Mouse (Mus musculus): ENCODE data around the gene Parp12.

Gene Parp12

DNA sequence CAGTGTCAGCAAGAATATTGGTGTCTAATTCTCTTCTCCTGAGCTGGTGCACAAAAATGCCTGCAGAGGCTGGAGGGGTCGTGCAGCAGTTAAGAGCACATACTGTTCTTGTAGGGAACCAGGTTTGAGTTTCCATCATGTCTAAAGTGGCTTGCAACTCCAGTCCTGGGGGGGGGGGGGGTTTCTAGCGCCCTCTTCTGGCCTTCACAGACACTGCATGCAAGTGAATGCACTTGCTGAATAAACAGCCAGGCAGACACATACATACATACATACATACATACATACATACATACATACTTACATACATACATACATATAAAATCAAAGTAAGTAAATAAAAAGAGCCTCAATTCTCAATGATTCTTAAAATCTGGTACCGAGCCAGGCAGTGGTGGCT, 59.8 kb downstream of the Parp12 start:
- no peak for DNase-seq (ENCODE audit: low spot score in 2 of 2)

GRCm38 (mm10) chr6:39057161-39057560, 61.0 kb downstream of the Parp12 start:
- no peak for DNase-seq (ENCODE audit: low spot score in 2 of 2)

DNA sequence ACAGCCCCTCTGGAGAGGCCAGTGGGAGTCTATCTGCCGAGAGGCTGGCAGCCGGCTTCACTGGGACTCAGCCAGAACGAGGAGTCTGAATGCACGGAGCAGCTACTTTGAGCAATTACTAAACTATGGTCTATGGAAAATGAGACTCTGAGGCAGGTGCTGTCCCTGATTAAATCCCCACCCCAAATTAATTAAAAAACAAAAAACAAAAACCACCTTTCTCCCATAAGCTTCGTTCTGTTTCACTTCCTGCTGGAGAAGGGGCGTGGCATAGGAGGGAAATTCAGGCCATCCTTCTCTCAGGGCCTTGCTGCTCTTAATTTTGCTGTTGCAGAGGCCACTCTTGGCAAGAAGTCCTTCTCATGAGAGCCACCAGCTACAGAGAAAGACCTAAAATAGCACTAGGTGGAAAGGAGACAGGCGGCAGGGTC, 62.3 kb downstream of the Parp12 start:
- DNase-seq (ENCODE audit: low spot score in 2 of 2): no peak

DNA sequence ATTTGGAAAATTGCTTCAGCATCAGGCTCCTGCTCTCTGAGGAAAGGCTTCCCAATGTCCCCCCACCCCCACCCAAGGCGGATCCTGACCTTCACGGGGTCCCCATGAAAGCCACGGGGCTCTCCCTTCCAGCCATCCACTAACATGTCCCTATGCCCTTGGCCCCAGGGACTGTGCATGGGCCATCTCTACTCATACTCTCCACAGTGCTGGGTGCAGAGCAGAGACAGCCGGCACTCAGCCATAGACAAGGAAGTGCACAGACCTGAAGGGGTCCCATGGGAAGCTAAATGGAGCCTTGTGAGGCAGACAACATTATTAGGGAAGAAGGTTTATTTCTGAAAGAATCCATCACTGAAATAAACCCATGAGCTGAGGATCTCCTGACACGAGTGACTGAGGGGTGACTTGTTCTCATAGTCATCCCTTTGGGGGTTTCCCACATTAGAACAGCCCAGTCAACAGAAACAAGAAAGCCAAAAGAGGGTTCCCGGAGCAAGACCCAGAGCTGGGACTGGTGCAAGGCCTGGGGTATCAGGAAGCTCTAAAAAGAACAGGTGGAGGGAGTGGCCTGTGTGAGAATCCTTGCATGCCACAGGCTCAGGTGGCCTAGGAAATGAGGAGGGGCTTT, 63.2 kb downstream of the Parp12 start:
- DNase-seq (ENCODE audit: low spot score in 2 of 2): no peak

GRCm38 (mm10) chr6:39054206-39054864, 63.8 kb downstream of the Parp12 start:
- no peak for DNase-seq (ENCODE audit: low spot score in 2 of 2)

DNA sequence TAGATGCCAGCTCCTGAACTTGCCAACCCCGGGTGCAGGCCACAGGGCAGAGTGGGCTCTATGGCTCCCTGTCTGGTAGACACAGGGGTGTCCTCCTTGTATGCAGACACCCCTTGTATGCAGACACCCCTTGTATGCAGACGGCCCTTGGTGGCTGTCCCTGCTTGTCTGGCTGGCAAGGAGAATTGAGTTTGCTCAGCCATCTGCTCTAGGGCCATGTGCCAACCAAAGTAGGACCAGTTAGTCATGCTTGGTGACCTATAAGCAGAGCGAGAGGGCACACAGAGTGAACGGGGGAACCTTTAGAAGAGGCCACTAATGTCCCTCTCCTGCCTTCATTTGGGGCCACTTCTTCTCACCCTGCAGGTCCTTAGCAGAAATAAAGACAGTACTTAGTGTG, 65.5 kb downstream of the Parp12 start:
- DNase-seq (ENCODE audit: low spot score in 2 of 2): no peak

DNA sequence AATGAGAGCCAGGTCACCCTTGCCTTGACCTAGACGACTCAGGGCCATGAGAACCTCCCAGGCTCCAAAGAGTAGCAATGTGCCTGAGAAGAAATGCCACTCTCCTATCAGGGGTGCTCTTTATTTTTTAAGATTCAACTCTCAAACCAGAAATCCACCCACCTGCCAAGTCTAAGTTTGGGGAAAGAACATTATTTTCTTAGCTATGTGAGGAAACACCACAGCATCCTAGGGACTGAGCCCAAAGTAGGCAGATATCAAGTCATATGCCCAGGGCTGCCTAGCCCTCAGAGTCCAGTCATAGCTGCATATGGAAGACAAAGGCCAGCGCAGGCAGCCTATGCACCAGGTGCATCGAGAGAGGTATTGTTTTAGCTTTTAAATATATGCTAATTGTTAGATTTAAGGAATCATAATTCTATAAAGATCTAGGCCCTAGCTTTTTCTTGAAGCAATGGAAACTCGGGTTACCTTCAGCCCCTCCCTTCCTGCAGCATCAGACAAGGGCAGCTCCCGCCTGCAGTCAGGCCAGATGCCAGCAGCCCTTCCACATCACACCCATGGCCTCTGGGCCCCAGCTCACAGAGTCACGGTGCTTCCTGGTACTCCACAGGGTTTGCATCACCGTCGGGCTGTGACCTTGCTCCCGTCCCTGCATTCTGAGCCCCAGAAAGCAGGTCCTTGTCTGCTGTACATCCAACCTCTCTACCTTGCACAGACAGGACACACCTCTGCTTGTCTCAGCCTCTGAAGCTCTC, 66.2 kb downstream of the Parp12 start:
- DNase-seq (ENCODE audit: low spot score in 2 of 2): no peak

- DNase-seq (ENCODE audit: low spot score in 2 of 2): no peak
These were observed 67.3 kb downstream of the Parp12 start for GRCm38 (mm10) chr6:39050836-39051235.

GRCm38 (mm10) chr6:39049141-39049540, 69.0 kb downstream of the Parp12 start:
- DNase-seq (ENCODE audit: low spot score in 2 of 2): no peak

DNA sequence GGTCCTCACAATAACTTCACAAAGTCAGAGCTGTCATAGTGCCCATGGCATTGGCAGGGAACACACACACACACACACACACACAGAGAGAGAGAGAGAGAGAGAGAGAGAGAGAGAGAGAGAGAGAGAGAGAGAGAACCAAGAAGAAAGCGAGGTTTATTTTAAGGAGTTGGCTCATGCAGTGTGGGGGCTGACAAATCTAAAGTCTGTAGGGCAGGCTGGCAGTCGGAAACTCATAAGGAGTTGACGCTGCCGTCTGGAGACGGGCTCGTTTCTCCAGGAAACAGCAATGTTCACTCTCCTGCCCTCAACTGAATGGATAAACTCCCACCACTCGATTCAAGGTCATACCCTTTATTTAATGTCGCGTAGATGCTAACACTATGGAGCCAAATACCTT, 77.7 kb downstream of the Parp12 start:
- DNase-seq (ENCODE audit: low spot score in 2 of 2): no peak

Data from urinary bladder, adult 18-20 months (tissue).